ENCODE assay signal across 8 mouse cellular contexts in the genomic region with DNA sequence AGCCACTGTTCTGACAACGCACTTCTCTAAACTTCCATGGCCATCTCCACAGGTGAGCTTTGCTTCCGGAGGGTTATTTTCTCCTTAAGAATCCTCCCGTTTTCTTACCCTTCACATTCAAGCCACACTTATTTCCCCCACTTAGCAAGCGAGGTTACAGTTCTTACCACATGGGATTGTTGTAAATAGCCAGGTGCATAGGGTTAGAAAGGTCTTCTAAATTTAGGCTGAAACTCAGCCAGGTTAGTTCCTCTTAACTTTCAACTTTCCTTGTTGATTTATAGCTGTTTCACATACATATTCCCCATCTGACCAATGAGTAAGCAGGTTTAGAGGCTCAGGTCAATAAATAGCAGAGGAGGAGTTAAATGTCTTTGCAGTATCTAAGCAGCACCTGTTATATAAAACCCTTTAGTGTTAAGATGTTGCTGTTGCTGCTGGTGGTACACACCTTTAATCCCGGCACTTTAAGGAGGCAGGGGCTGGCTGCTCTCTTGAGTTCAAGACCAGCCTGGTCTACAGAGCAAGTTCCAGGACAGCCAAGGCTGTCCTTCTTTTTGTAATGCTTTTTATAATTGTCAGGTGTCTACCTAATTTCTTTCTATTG. TPM values are rescaled to one million over a fixed set of nuclear protein-coding genes. Genes with fewer than 3 reads are reported as not detected.
DNase-seq lines count a peak whose midpoint lies in the region; ATAC-seq and TF ChIP-seq lines count a peak whose summit lies in the region.

No protein-coding gene starts in this region.

- DNase-seq in heart, adult 11 months, result peak; percentile 16
- no peak for DNase-seq in heart, postnatal 10 days
- DNase-seq in MN1 (ENCODE audit: low spot score), result no peak
- no peak for DNase-seq in gastrocnemius, postnatal 10 days
- DNase-seq in layer of hippocampus, adult 8-10 months (ENCODE audit: low spot score in 2 of 2), result no peak

- no peaks in the 10 kb centered on the region for H3K9me3 ChIP-seq in forebrain, embryonic 12.5 days
- H3K9me3 ChIP-seq in liver, embryonic 12.5 days (replicated peaks), result no peaks in the 10 kb centered on the region

- H3K27ac ChIP-seq in forebrain, embryonic 12.5 days, result no peak overlapping the region
- peak overlapping the region; percentile 89 for H3K27ac ChIP-seq in liver, embryonic 12.5 days

- no peak for TF ChIP-seq CTCF in C2C12 (IDR thresholded peaks at IDR 0.05; ENCODE audit: control insufficient read depth, insufficient read depth, insufficient read length)

- peaks cover 4% of the 10 kb centered on the region for H3K36me3 ChIP-seq in C2C12 (ENCODE audit: control insufficient read depth, insufficient read depth)
- peaks cover 24% of the 10 kb centered on the region for H3K36me3 ChIP-seq in forebrain, embryonic 12.5 days (replicated peaks)
- peaks cover 38% of the 10 kb centered on the region for H3K36me3 ChIP-seq in liver, embryonic 12.5 days

- H3K4me2 ChIP-seq in forebrain, embryonic 12.5 days, result peak overlapping the region; percentile 82
- peak overlapping the region; percentile 84 for H3K4me2 ChIP-seq in liver, embryonic 12.5 days

- H3K79me2 ChIP-seq in C2C12 (ENCODE audit: control insufficient read depth, insufficient read depth), result peaks cover 5% of the 10 kb centered on the region

- peak overlapping the region; percentile 74 for H3K9ac ChIP-seq in forebrain, embryonic 12.5 days
- H3K9ac ChIP-seq in liver, embryonic 12.5 days, result peak overlapping the region; percentile 84

- H3K79me3 ChIP-seq in C2C12 (ENCODE audit: low read depth), result no peaks in the 10 kb centered on the region

- no peak for ATAC-seq in forebrain, embryonic 12.5 days (ENCODE audit: low FRiP score)
- ATAC-seq in liver, embryonic 12.5 days, result no peak

- H3ac ChIP-seq in C2C12 (ENCODE audit: control insufficient read depth, insufficient read length, low read depth), result peak overlapping the region; percentile 76

- intact Hi-C loops in heart, postnatal 10 days (cut with DNase I), result loop anchor here (5.0 kb wide), 1 partner anchor 37 kb away; the partner anchor contains the start of gene Ubr1

- H3K27me3 ChIP-seq in C2C12 (ENCODE audit: control insufficient read depth, insufficient read depth, insufficient read length), result no peaks in the 10 kb centered on the region
- H3K27me3 ChIP-seq in forebrain, embryonic 12.5 days, result no peaks in the 10 kb centered on the region
- no peaks in the 10 kb centered on the region for H3K27me3 ChIP-seq in liver, embryonic 12.5 days (replicated peaks)

- WGBS in forebrain, embryonic 12.5 days, result 27% methylated on average over 5 of the region's 5 CpGs
- 20% methylated on average over 5 of the region's 5 CpGs for WGBS in liver, embryonic 12.5 days (ENCODE audit: insufficient replicate concordance)

- peak overlapping the region; percentile 70 for H3K4me3 ChIP-seq in C2C12 (ENCODE audit: insufficient read depth, poor library complexity, severe bottlenecking)
- peak overlapping the region; percentile 83 for H3K4me3 ChIP-seq in forebrain, embryonic 12.5 days (replicated peaks)
- H3K4me3 ChIP-seq in liver, embryonic 12.5 days, result peak overlapping the region; percentile 86

- H3K4me1 ChIP-seq in forebrain, embryonic 12.5 days, result peaks cover 11% of the 10 kb centered on the region
- H3K4me1 ChIP-seq in liver, embryonic 12.5 days, result peaks cover 17% of the 10 kb centered on the region

TF ChIP-seq in C2C12, 6 proteins besides CTCF, POLR2A, EP300 and RAD21:
- no peak for TF ChIP-seq FOSL1 (IDR thresholded peaks at IDR 0.05; ENCODE audit: insufficient read depth, low read length, poor library complexity, severe bottlenecking)
- TF ChIP-seq MYOG (IDR thresholded peaks at IDR 0.05; ENCODE audit: control insufficient read depth, extremely low read depth, insufficient read length), result no peak
- no peak for TF ChIP-seq MYOD1 (IDR thresholded peaks at IDR 0.05; ENCODE audit: control insufficient read depth, insufficient read length, low read depth)
- TF ChIP-seq CEBPB (IDR thresholded peaks at IDR 0.05; ENCODE audit: low read depth), result no peak
- TF ChIP-seq USF1 (IDR thresholded peaks at IDR 0.05; ENCODE audit: low read depth), result no peak
- TF ChIP-seq MAX (IDR thresholded peaks at IDR 0.05), result no peak

RNA-seq across cellular contexts. Expression of gene Ccndbp1, which starts 1.0 kb away (rescaled TPM):
- 10 to 100 TPM; 28.4 to 31.7 TPM for total RNA-seq in heart, postnatal 10 days (2021)
- polyA plus RNA-seq in C2C12 (2012; fragmentation: generic; extraction: Trizol), result 21.1 TPM
- polyA plus RNA-seq in forebrain, embryonic 12.5 days (2016; fragmentation: Nextera tagmentation; extraction: Ambion mirVana), result 44.9 and 47.7 TPM in 2 replicates
- polyA plus RNA-seq in liver, embryonic 12.5 days (2016; fragmentation: Nextera tagmentation; extraction: Ambion mirVana), result 40.7 and 43.4 TPM in 2 replicates
- total RNA-seq in gastrocnemius, postnatal 10 days (2021), result 10 to 100 TPM; 17.3 to 19.9 TPM
- total RNA-seq in layer of hippocampus, adult 8-10 months (2022), result 10 to 100 TPM; 57.5 to 64.4 (median 61.0) TPM

RNA-seq across cellular contexts. Expression of gene Epb42, which starts 27.7 kb away (rescaled TPM):
- under 1 TPM; 0.47 to 0.93 TPM for total RNA-seq in heart, postnatal 10 days (2021)
- not detected for polyA plus RNA-seq in C2C12 (2012; fragmentation: generic; extraction: Trizol)
- 3.9 and 4.4 TPM in 2 replicates for polyA plus RNA-seq in forebrain, embryonic 12.5 days (2016; fragmentation: Nextera tagmentation; extraction: Ambion mirVana)
- 171 and 179 TPM in 2 replicates for polyA plus RNA-seq in liver, embryonic 12.5 days (2016; fragmentation: Nextera tagmentation; extraction: Ambion mirVana)
- total RNA-seq in gastrocnemius, postnatal 10 days (2021), result 1 to 10 TPM in 1 of 2 experiments, not detected in 1; 1.2 TPM
- total RNA-seq in layer of hippocampus, adult 8-10 months (2022), result not detected

RNA-seq across cellular contexts. Expression of gene Tmem62, which starts 32.4 kb away (rescaled TPM):
- total RNA-seq in heart, postnatal 10 days (2021), result 1 to 10 TPM; 3.3 to 5.0 TPM
- 4.9 TPM for polyA plus RNA-seq in C2C12 (2012; fragmentation: generic; extraction: Trizol)
- polyA plus RNA-seq in forebrain, embryonic 12.5 days (2016; fragmentation: Nextera tagmentation; extraction: Ambion mirVana), result 5.5 and 5.6 TPM in 2 replicates
- 2.1 and 3.6 TPM in 2 replicates for polyA plus RNA-seq in liver, embryonic 12.5 days (2016; fragmentation: Nextera tagmentation; extraction: Ambion mirVana)
- total RNA-seq in gastrocnemius, postnatal 10 days (2021), result 1 to 10 TPM; 2.8 to 4.0 TPM
- 10 to 100 TPM; 21.9 to 27.6 (median 23.4) TPM for total RNA-seq in layer of hippocampus, adult 8-10 months (2022)

RNA-seq across cellular contexts. Expression of gene Ubr1, which starts 38.7 kb away (rescaled TPM):
- total RNA-seq in heart, postnatal 10 days (2021), result 10 to 100 TPM; 25.9 to 31.9 TPM
- 5.6 TPM for polyA plus RNA-seq in C2C12 (2012; fragmentation: generic; extraction: Trizol)
- 27.4 and 31.7 TPM in 2 replicates for polyA plus RNA-seq in forebrain, embryonic 12.5 days (2016; fragmentation: Nextera tagmentation; extraction: Ambion mirVana)
- polyA plus RNA-seq in liver, embryonic 12.5 days (2016; fragmentation: Nextera tagmentation; extraction: Ambion mirVana), result 16.1 and 18.3 TPM in 2 replicates
- 10 to 100 TPM; 20.0 to 22.0 TPM for total RNA-seq in gastrocnemius, postnatal 10 days (2021)
- 10 to 100 TPM; 40.8 to 45.5 (median 45.0) TPM for total RNA-seq in layer of hippocampus, adult 8-10 months (2022)
